Mouse (Mus musculus): ENCODE measurements at regions not wholly inside any gene's neighbourhood (a gene's known extent, or its start where the extent isn't known, plus 50 kb on each side); places are given as distances from the start of the nearest gene placed in this dataset.

- H3K4me1 ChIP-seq (ENCODE audit: control insufficient read depth in 2 of 2, insufficient read depth in 2 of 2, low read length in 2 of 2, poor library complexity in 1 of 2), result no peaks in the 10 kb centered on the region
- H3K27ac ChIP-seq (ENCODE audit: insufficient read depth, low read depth, low read length, poor library complexity, severe bottlenecking), result no peak overlapping the region
- no peak for TF ChIP-seq ZNF384 (IDR thresholded peaks at IDR 0.05; ENCODE audit: low read depth, low read length)
- in situ Hi-C loops (cut with MboI; ENCODE audit: low sequenced_read_pairs in 2 of 2, unreplicated experiment in 2 of 2), result no loop called here
- no peak for DNase-seq (ENCODE audit: low read depth, low spot score)
- H3K36me3 ChIP-seq (ENCODE audit: control insufficient read depth, insufficient read depth, low read length, poor library complexity, severe bottlenecking), result no peaks in the 10 kb centered on the region
- H3K4me3 ChIP-seq (ENCODE audit: insufficient read depth in 1 of 2, low read depth in 1 of 2, low read length in 2 of 2, poor library complexity in 1 of 2, severe bottlenecking in 1 of 2), result no peak overlapping the region
- no peaks in the 10 kb centered on the region for H3K9me3 ChIP-seq (ENCODE audit: control insufficient read depth, insufficient read depth, low read depth, low read length)
- no peak overlapping the region for H3K9ac ChIP-seq (ENCODE audit: insufficient read depth, low read depth, low read length, poor library complexity, severe bottlenecking)
Measured at GRCm38 (mm10) chr5:111538560-111539450, 121.6 kb downstream of the Mn1 start.

- in situ Hi-C loops (cut with MboI; ENCODE audit: low sequenced_read_pairs in 2 of 2, unreplicated experiment in 2 of 2), result no loop called here
- Histone ChIP-seq H3K9ac (ENCODE audit: insufficient read depth, low read depth, low read length, poor library complexity, severe bottlenecking) (no peak overlapping the region), H3K27ac (ENCODE audit: insufficient read depth, low read depth, low read length, poor library complexity, severe bottlenecking) (no peak overlapping the region), H3K4me1 (ENCODE audit: control insufficient read depth in 2 of 2, insufficient read depth in 2 of 2, low read length in 2 of 2, poor library complexity in 1 of 2) (0 out of 4 replicates have a peak, but pooled peaks cover 0 to 2% of the 10 kb centered on the region in 2 experiments), H3K9me3 (ENCODE audit: control insufficient read depth, insufficient read depth, low read depth, low read length) (no peaks in the 10 kb centered on the region), H3K4me3 (ENCODE audit: insufficient read depth in 1 of 2, low read depth in 1 of 2, low read length in 2 of 2, poor library complexity in 1 of 2, severe bottlenecking in 1 of 2) (no peak overlapping the region), H3K36me3 (ENCODE audit: control insufficient read depth, insufficient read depth, low read length, poor library complexity, severe bottlenecking) (no peaks in the 10 kb centered on the region)
- TF ChIP-seq ZC3H11A (IDR thresholded peaks at IDR 0.05; ENCODE audit: borderline replicate concordance, low read depth, low read length) (no peak), CHD2 (IDR thresholded peaks at IDR 0.05; ENCODE audit: low read depth, low read length) (no peak), ZNF384 (IDR thresholded peaks at IDR 0.05; ENCODE audit: low read depth, low read length) (no peak), MAFK (IDR thresholded peaks at IDR 0.05; ENCODE audit: insufficient read depth, low read depth, low read length) (no peak), HCFC1 (IDR thresholded peaks at IDR 0.05; ENCODE audit: borderline replicate concordance, insufficient read depth, low read length) (no peak)
- DNase-seq (ENCODE audit: low read depth, low spot score), result no peak
Measured at GRCm38 (mm10) chr5:111540486-111540885, 123.3 kb downstream of the Mn1 start.

GRCm38 (mm10) chr5:111542077-111542476, 124.9 kb downstream of the Mn1 start:
- in situ Hi-C loops (cut with MboI; ENCODE audit: low sequenced_read_pairs in 2 of 2, unreplicated experiment in 2 of 2), result no loop called here
- Histone ChIP-seq H3K4me3 (ENCODE audit: insufficient read depth in 1 of 2, low read depth in 1 of 2, low read length in 2 of 2, poor library complexity in 1 of 2, severe bottlenecking in 1 of 2) (no peak overlapping the region), H3K9ac (ENCODE audit: insufficient read depth, low read depth, low read length, poor library complexity, severe bottlenecking) (no peak overlapping the region), H3K36me3 (ENCODE audit: control insufficient read depth, insufficient read depth, low read length, poor library complexity, severe bottlenecking) (no peaks in the 10 kb centered on the region), H3K9me3 (ENCODE audit: control insufficient read depth, insufficient read depth, low read depth, low read length) (no peaks in the 10 kb centered on the region), H3K27ac (ENCODE audit: insufficient read depth, low read depth, low read length, poor library complexity, severe bottlenecking) (no peak overlapping the region), H3K4me1 (ENCODE audit: control insufficient read depth in 2 of 2, insufficient read depth in 2 of 2, low read length in 2 of 2, poor library complexity in 1 of 2) (0 out of 4 replicates have a peak, but pooled peaks cover 0 to 2% of the 10 kb centered on the region in 2 experiments)
- DNase-seq (ENCODE audit: low read depth, low spot score), result peak; percentile 29
- no peak for TF ChIP-seq ZC3H11A (IDR thresholded peaks at IDR 0.05; ENCODE audit: borderline replicate concordance, low read depth, low read length)
- no peak for TF ChIP-seq MAFK (IDR thresholded peaks at IDR 0.05; ENCODE audit: insufficient read depth, low read depth, low read length)
- no peak for TF ChIP-seq CHD2 (IDR thresholded peaks at IDR 0.05; ENCODE audit: low read depth, low read length)
- no peak for TF ChIP-seq HCFC1 (IDR thresholded peaks at IDR 0.05; ENCODE audit: borderline replicate concordance, insufficient read depth, low read length)
- TF ChIP-seq ZNF384 (IDR thresholded peaks at IDR 0.05; ENCODE audit: low read depth, low read length), result no peak

- no peak for DNase-seq (ENCODE audit: low read depth, low spot score)
- Histone ChIP-seq H3K4me1 (ENCODE audit: control insufficient read depth in 2 of 2, insufficient read depth in 2 of 2, low read length in 2 of 2, poor library complexity in 1 of 2) (peaks cover 0 to 4% of the 10 kb centered on the region in 2 experiments; a peak in 1 of 4 replicates), H3K27ac (ENCODE audit: insufficient read depth, low read depth, low read length, poor library complexity, severe bottlenecking) (no peak overlapping the region), H3K9me3 (ENCODE audit: control insufficient read depth, insufficient read depth, low read depth, low read length) (no peaks in the 10 kb centered on the region), H3K9ac (ENCODE audit: insufficient read depth, low read depth, low read length, poor library complexity, severe bottlenecking) (no peak overlapping the region), H3K4me3 (ENCODE audit: insufficient read depth in 1 of 2, low read depth in 1 of 2, low read length in 2 of 2, poor library complexity in 1 of 2, severe bottlenecking in 1 of 2) (no peak overlapping the region), H3K36me3 (ENCODE audit: control insufficient read depth, insufficient read depth, low read length, poor library complexity, severe bottlenecking) (no peaks in the 10 kb centered on the region)
- in situ Hi-C loops (cut with MboI; ENCODE audit: low sequenced_read_pairs in 2 of 2, unreplicated experiment in 2 of 2), result no loop called here
- TF ChIP-seq MAFK (IDR thresholded peaks at IDR 0.05; ENCODE audit: insufficient read depth, low read depth, low read length) (no peak), ZNF384 (IDR thresholded peaks at IDR 0.05; ENCODE audit: low read depth, low read length) (no peak), ZC3H11A (IDR thresholded peaks at IDR 0.05; ENCODE audit: borderline replicate concordance, low read depth, low read length) (no peak), HCFC1 (IDR thresholded peaks at IDR 0.05; ENCODE audit: borderline replicate concordance, insufficient read depth, low read length) (no peak), CHD2 (IDR thresholded peaks at IDR 0.05; ENCODE audit: low read depth, low read length) (no peak)
Measured at GRCm38 (mm10) chr5:111543721-111544495, 126.7 kb downstream of the Mn1 start.

All from ES-E14 (cell line).